In genomic region chr17:73377778-73378484, GRCm38 (mm10) we compare ENCODE assay signal across 30 mouse cellular contexts. TPM values are rescaled to one million over a fixed set of nuclear protein-coding genes. Genes with fewer than 3 reads are reported as not detected.
DNase-seq lines count a peak whose midpoint lies in the region; ATAC-seq lines count a peak whose summit lies in the region.
"Had no signal": no experiment of that assay in that cellular context is flagged by ENCODE, and none has a peak within 500 bp of the region (broad histone marks: within the 10 kb centered on the region; RNA-seq: fewer than 3 reads in every experiment).

No protein-coding gene starts in this region.

- H3K27ac ChIP-seq in intestine, embryonic 15.5 days: no peak overlapping the region
- H3K27ac ChIP-seq: forebrain, embryonic 15.5 days; heart, embryonic 13.5 days; hindbrain, embryonic 12.5 days; kidney, embryonic 15.5 days; liver, embryonic 13.5 days; midbrain, embryonic 12.5 days had no signal

- no peaks in the 10 kb centered on the region for H3K4me1 ChIP-seq in intestine, embryonic 15.5 days (replicated peaks)
- H3K4me1 ChIP-seq: forebrain, embryonic 15.5 days; heart, embryonic 13.5 days; hindbrain, embryonic 12.5 days; kidney, embryonic 15.5 days; liver, embryonic 13.5 days; midbrain, embryonic 12.5 days had no signal

- 58% methylated on average over 7 of the region's 7 CpGs for WGBS in intestine, embryonic 15.5 days

- intact Hi-C loops in left cerebral cortex, postnatal 36 days (cut with DNase I): no loop called here

- H3K9ac ChIP-seq in intestine, embryonic 15.5 days: no peak overlapping the region
- H3K9ac ChIP-seq: forebrain, embryonic 15.5 days; heart, embryonic 13.5 days; hindbrain, embryonic 12.5 days; kidney, embryonic 15.5 days; liver, embryonic 13.5 days; midbrain, embryonic 12.5 days had no signal

- no peaks in the 10 kb centered on the region for H3K36me3 ChIP-seq in intestine, embryonic 15.5 days
- H3K36me3 ChIP-seq: forebrain, embryonic 15.5 days; G1E; heart, embryonic 13.5 days; hindbrain, embryonic 12.5 days; kidney, embryonic 15.5 days; liver, embryonic 13.5 days; midbrain, embryonic 12.5 days had no signal

- ATAC-seq in intestine, embryonic 15.5 days: peak; percentile 87
- ATAC-seq in frontal cortex, adult (ENCODE audit: low TSS enrichment): no peak
- ATAC-seq: activated CD4-positive, CD25-positive, alpha-beta regulatory T cell, adult 4 months; forebrain, embryonic 15.5 days had no signal

- no peak overlapping the region for H3K4me2 ChIP-seq in intestine, embryonic 15.5 days (replicated peaks)
- H3K4me2 ChIP-seq: forebrain, embryonic 15.5 days; heart, embryonic 13.5 days; hindbrain, embryonic 12.5 days; kidney, embryonic 15.5 days; liver, embryonic 13.5 days; midbrain, embryonic 12.5 days had no signal

- no peak overlapping the region for H3K4me3 ChIP-seq in intestine, embryonic 15.5 days (replicated peaks)
- H3K4me3 ChIP-seq: forebrain, embryonic 15.5 days; heart, embryonic 13.5 days; hindbrain, embryonic 12.5 days; kidney, embryonic 15.5 days; liver, embryonic 13.5 days; midbrain, embryonic 12.5 days had no signal

- H3K27me3 ChIP-seq in intestine, embryonic 15.5 days (replicated peaks): no peaks in the 10 kb centered on the region
- H3K27me3 ChIP-seq: forebrain, embryonic 15.5 days; heart, embryonic 13.5 days; hindbrain, embryonic 12.5 days; kidney, embryonic 15.5 days; liver, embryonic 13.5 days; midbrain, embryonic 12.5 days had no signal

- peak; percentile 60 for DNase-seq in urinary bladder, postnatal 14 days (ENCODE audit: low spot score)
- no peak for DNase-seq in urinary bladder, adult 2 months (ENCODE audit: low spot score)
- peak; percentile 82 for DNase-seq in adrenal gland, adult 8-10 months
- no peak for DNase-seq in lung, postnatal 14 days
- no peak for DNase-seq in left cerebral cortex, postnatal 36 days (ENCODE audit: low spot score in 2 of 2)
- DNase-seq: cerebellum, adult 18-20 months; cerebellum, postnatal 36 days; gastrocnemius, postnatal 10 days; heart, postnatal 14 days; kidney, postnatal 36 days; liver, embryonic 13.5 days; lung, adult 2 months; retina, postnatal 1 day; right cerebral cortex, postnatal 25 days; thymus, adult 18-20 months; thymus, postnatal 36 days had no signal

- H3K9me3 ChIP-seq in intestine, embryonic 15.5 days: no peaks in the 10 kb centered on the region
- H3K9me3 ChIP-seq: forebrain, embryonic 15.5 days; G1E; heart, embryonic 13.5 days; hindbrain, embryonic 12.5 days; kidney, embryonic 15.5 days; liver, embryonic 13.5 days; midbrain, embryonic 12.5 days had no signal

RNA-seq across cellular contexts. Expression of gene Capn13, which starts 22.7 kb away (rescaled TPM):
- 16.8 and 21.6 TPM in 2 replicates for polyA plus RNA-seq in urinary bladder, adult 2 months (2012; rRNA removed)
- not detected for total RNA-seq in adrenal gland, adult 8-10 months (2022)
- 1.0 and 1.2 TPM in 2 replicates for polyA plus RNA-seq in intestine, embryonic 15.5 days (2015; fragmentation: Nextera tagmentation; extraction: Ambion mirVana)
- total RNA-seq in left cerebral cortex, postnatal 36 days (2021): not detected
- total RNA-seq: G1E; gastrocnemius, postnatal 10 days; granulocyte monocyte progenitor cell, adult 5-6 weeks; heart, postnatal 14 days; layer of hippocampus, adult 8-10 months; left cerebral cortex, postnatal 14 days; megakaryocyte, adult 5-6 weeks had no signal
- polyA plus RNA-seq: activated CD4-positive, CD25-positive, alpha-beta regulatory T cell, adult 4 months; forebrain, embryonic 15.5 days; G1E; heart, embryonic 13.5 days; hindbrain, embryonic 12.5 days; kidney, embryonic 15.5 days; limb, embryonic 14.5 days; liver, embryonic 13.5 days had no signal

Comparison
In these comparisons a context has a peak if more than half of its experiments do, and no peak if none do; other contexts are left out.
1. DNase-seq: peak in urinary bladder, postnatal 14 days (single experiment) and adrenal gland, adult 8-10 months (single experiment); none in urinary bladder, adult 2 months (single experiment), lung, postnatal 14 days (single experiment) and left cerebral cortex, postnatal 36 days (0 of 2).